Mouse (Mus musculus) spleen, postnatal 36 days (tissue): ENCODE results near the gene Dand5.

Source experiments
- DNase-seq, 2 experiments: peaks; one replicate each; pipeline ENCODE4 v3.0.0; 2022; ENCODE audit warnings: low spot score in 2 of 2, mixed read lengths in 1 of 2

Dand5 gene

GRCm38 (mm10) chr8:84784681-84785505 is 37.7 kb downstream of the Dand5 start:
- no peak for DNase-seq

- no peak for DNase-seq
Observed at GRCm38 (mm10) chr8:84783919-84784581, 38.6 kb downstream of the Dand5 start.

- DNase-seq: no peak
Observed at GRCm38 (mm10) chr8:84783198-84783918, 39.3 kb downstream of the Dand5 start.

- no peak for DNase-seq
Observed at GRCm38 (mm10) chr8:84782680-84783079, 39.9 kb downstream of the Dand5 start.

GRCm38 (mm10) chr8:84781686-84782505 is 40.7 kb downstream of the Dand5 start:
- DNase-seq: no peak

- DNase-seq: no peak
Observed at GRCm38 (mm10) chr8:84780949-84781680, 41.5 kb downstream of the Dand5 start.

GRCm38 (mm10) chr8:84780225-84780555 is 42.4 kb downstream of the Dand5 start:
- no peak for DNase-seq

- DNase-seq: no peak
Observed at GRCm38 (mm10) chr8:84779519-84780224, 43.0 kb downstream of the Dand5 start.

- no peak for DNase-seq
Observed at GRCm38 (mm10) chr8:84778638-84779380, 43.8 kb downstream of the Dand5 start.

- no peak for DNase-seq
Observed at GRCm38 (mm10) chr8:84777899-84778637, 44.6 kb downstream of the Dand5 start.

- no peak for DNase-seq
Observed at GRCm38 (mm10) chr8:84776569-84776968, 46.1 kb downstream of the Dand5 start.

- DNase-seq: no peak
Observed at GRCm38 (mm10) chr8:84775621-84776113, 47.0 kb downstream of the Dand5 start.

- no peak for DNase-seq
Observed at GRCm38 (mm10) chr8:84775105-84775591, 47.5 kb downstream of the Dand5 start.

GRCm38 (mm10) chr8:84774473-84774911 is 48.1 kb downstream of the Dand5 start:
- DNase-seq: no peak

GRCm38 (mm10) chr8:84773833-84774232 is 48.8 kb downstream of the Dand5 start:
- DNase-seq: no peak

GRCm38 (mm10) chr8:84773304-84773703 is 49.3 kb downstream of the Dand5 start:
- no peak for DNase-seq

GRCm38 (mm10) chr8:84772628-84773027 is 50.0 kb downstream of the Dand5 start:
- DNase-seq: no peak

- no peak for DNase-seq
Observed at GRCm38 (mm10) chr8:84771941-84772378, 50.7 kb downstream of the Dand5 start.
